Mouse (Mus musculus): ENCODE measurements at regions not wholly inside any gene's neighbourhood (a gene's known extent, or its start where the extent isn't known, plus 50 kb on each side); places are given as distances from the start of the nearest gene placed in this dataset.
A peak's percentile ranks its signal among the peaks of the same experiment; 100 is the strongest.
"Not testable (repeated sequence)": the region's sequence is repeated elsewhere in the genome, so short reads cannot be mapped to it uniquely, and the experiment has no call there.

DNA sequence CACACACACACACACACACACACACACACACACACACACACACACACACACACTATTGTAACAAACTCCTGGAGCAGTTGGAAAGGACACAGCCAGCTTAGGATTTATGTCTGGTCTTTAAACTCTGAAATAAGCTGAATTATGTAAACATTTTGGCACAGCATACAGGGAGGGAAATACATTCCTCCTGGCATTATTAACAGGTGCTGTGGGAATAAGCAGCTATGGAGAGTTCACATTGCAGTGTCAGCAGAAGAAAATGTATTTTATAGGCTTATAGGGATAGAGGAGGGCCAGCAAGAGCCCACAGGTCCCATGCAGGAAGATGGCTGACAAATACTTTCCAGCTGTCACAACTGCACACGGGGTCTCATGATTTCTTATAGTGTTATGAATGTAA is 100.8 kb upstream of the Arhgap20 start:
- no peak for DNase-seq

DNA sequence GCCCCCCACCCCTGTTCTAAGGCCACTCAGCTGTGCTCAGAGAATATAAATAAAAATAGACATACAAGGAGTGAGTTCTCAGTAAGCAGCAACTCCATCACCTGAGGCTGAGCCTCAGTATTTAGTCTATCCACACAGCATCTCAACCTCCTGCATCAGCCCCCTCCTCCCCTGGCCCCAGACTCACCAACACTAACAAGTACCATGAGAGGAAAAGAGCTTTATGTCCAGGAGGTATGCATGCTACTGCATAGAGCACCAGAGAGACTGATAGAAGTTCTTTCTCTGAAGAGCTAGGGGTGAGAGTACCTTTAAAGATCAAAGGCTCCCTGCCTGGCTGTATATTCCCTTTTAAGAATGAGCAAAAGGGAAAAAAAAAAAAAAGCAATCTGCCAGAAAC is 100.3 kb upstream of the Arhgap20 start:
- DNase-seq, result no peak

- not testable (repeated sequence) for DNase-seq
Observed at GRCm38 (mm10) chr9:51668976-51669375, 96.2 kb upstream of the Arhgap20 start.

DNA sequence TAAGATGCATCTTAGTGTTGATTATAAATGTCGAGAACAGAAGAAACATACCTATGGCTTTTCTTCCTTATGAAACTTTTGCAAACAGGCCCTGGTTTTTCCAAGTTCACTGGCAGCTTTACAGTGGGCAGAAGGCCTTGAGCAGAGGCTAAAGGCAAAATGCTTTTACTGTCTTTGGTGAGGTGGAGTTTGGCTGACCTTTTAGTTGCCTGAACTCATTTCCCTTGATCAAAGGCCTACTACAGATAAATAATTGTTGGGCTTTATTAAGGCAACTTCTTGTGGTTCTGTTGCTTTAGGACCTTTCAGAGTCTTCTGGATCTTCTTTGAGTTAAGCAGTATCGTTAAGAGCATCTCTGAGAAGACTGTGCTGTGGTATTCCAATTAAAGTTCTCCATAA is 94.6 kb upstream of the Arhgap20 start:
- DNase-seq, result no peak

DNA sequence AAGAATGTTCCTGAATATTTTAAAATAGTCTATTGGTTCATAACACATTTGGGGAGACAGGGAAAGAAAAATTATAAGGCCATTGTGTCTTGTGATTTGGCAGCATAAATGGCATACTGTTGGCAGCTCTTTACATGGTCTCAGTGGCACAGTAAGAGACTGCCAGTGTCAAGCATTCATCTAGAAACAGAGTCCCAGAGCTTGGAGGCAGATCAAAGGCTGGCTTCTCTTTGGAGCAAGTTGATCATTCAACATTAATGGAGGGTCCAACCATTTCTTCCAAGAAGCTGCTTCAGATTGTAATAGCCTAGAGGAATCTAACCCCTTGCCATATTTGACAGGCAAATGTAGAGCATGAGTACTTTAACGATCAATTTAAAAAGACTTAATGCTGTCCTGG is 78.6 kb upstream of the Arhgap20 start:
- peak; percentile 65 to 74 for DNase-seq

GRCm38 (mm10) chr9:51714326-51714725 is 50.8 kb upstream of the Arhgap20 start:
- DNase-seq, result peak; percentile 77 to 80
